Mouse (Mus musculus) lung, embryonic 14.5 days (tissue): Measurements from ENCODE around the gene Prkag2. TPM values are rescaled to one million over a fixed set of nuclear protein-coding genes. Genes with fewer than 3 reads are reported as not detected.

Experiments used
- ATAC-seq: fragments of 200-750 bp; cut with Nextera tagmentation; 2 replicates; pipeline ENCODE4 v1.8.0; 2017; ENCODE audit warnings: mild to moderate bottlenecking, moderate TSS enrichment, moderate library complexity; ENCODE audit not compliant: insufficient read depth
- DNase-seq: peaks from one replicate; pipeline ENCODE4 v3.0.0-alpha.2; 2015
- H3K27ac ChIP-seq: fragments of 300-500 bp; sonication (generic); 2 replicates; pipeline ENCODE4 v1.5.1; 2014; ENCODE audit warnings: low read depth, mild to moderate bottlenecking, moderate library complexity
- H3K27me3 ChIP-seq: fragments of 300-500 bp; sonication (generic); 2 replicates; pipeline ENCODE4 v1.6.1; 2014; ENCODE audit warnings: low read length, control low read depth; ENCODE audit not compliant: insufficient read depth
- H3K36me3 ChIP-seq: fragments of 300-500 bp; sonication (generic); 2 replicates; pipeline ENCODE4 v1.6.1; 2014; ENCODE audit warnings: control low read depth; ENCODE audit not compliant: insufficient read depth
- H3K4me1 ChIP-seq: fragments of 300-500 bp; sonication (generic); 2 replicates; pipeline ENCODE4 v1.6.1; 2014; ENCODE audit warnings: antibody characterized with exemption, control low read depth; ENCODE audit not compliant: insufficient read depth
- H3K4me2 ChIP-seq: fragments of 300-500 bp; sonication (generic); 2 replicates; pipeline ENCODE4 v1.6.1; 2014; ENCODE audit warnings: mild to moderate bottlenecking
- H3K4me3 ChIP-seq: fragments of 300-500 bp; sonication (generic); 2 replicates; pipeline ENCODE4 v1.5.1; 2014; ENCODE audit warnings: low read depth, low read length
- H3K9ac ChIP-seq: fragments of 300-500 bp; sonication (generic); 2 replicates; pipeline ENCODE4 v1.6.1; 2014
- H3K9me3 ChIP-seq: fragments of 300-500 bp; sonication (generic); 2 replicates; pipeline ENCODE4 v1.6.1; 2016; ENCODE audit warnings: low read depth, low read length, control low read depth
- CTCF ChIP-seq: IDR thresholded peaks from 2 replicates; pipeline ENCODE4 v1.5.1; 2016; ENCODE audit warnings: antibody characterized with exemption, low read depth
- WGBS: fragments of 180-500 bp; shearing (Covaris S2); extraction: QIAGEN DNeasy Blood & Tissue Kit; methylation state at CpG from one replicate; pipeline ENCODE4 v1.1.7; 2014; 5-methylcytosine and 5-hydroxymethylcytosine counted together
- polyA plus RNA-seq: library from polyadenylated mRNA; unstranded; fragments of >200 nt; fragmentation: Nextera tagmentation; extraction: Ambion mirVana; gene quantifications from 2 replicates; pipeline ENCODE4 v1.2.1, GENCODE M21; 2014

Gene Prkag2
- polyA plus RNA-seq, 1 experiment from 2014 or later = 25.6 TPM

- no peaks in the 10 kb centered on the region for H3K9me3 ChIP-seq
- no peak for DNase-seq
- 45% methylated on average over 1 of the region's 1 CpGs for WGBS
Observed at GRCm38 (mm10) chr5:24894814-24895213, 205.6 kb downstream of the Prkag2 start.

GRCm38 (mm10) chr5:24892461-24892860 is 208.0 kb downstream of the Prkag2 start:
- Histone ChIP-seq H3K9me3 (no peaks in the 10 kb centered on the region), H3K4me1 (no peaks in the 10 kb centered on the region), H3K4me3 (no peak overlapping the region), H3K4me2 (no peak overlapping the region), H3K36me3 (no peaks in the 10 kb centered on the region; the same call in 1 of the 2 replicates), H3K27ac (no peak overlapping the region), H3K27me3 (no peaks in the 10 kb centered on the region), H3K9ac (no peak overlapping the region)
- no peak for ATAC-seq
- 77% methylated on average over 11 of the region's 11 CpGs for WGBS
- no peak for TF ChIP-seq CTCF
- no peak for DNase-seq

More at GRCm38 (mm10) chr5:24894814-24895213, 205.6 kb downstream of the Prkag2 start:
- no peaks in the 10 kb centered on the region for H3K27me3 ChIP-seq
- no peaks in the 10 kb centered on the region for H3K4me1 ChIP-seq
- ATAC-seq = no peak
- no peak overlapping the region for H3K27ac ChIP-seq
- TF ChIP-seq CTCF = no peak
- H3K36me3 ChIP-seq = no peaks in the 10 kb centered on the region
- no peak overlapping the region for H3K9ac ChIP-seq
- no peak overlapping the region for H3K4me2 ChIP-seq
- no peak overlapping the region for H3K4me3 ChIP-seq

- DNase-seq (no peak), ATAC-seq (no peak)
- WGBS = 39% methylated on average over 9 of the region's 9 CpGs
- no peak overlapping the region for H3K4me3 ChIP-seq
- peaks cover 15% of the 10 kb centered on the region; the same call in 1 of the 2 replicates for H3K36me3 ChIP-seq
- no peak overlapping the region; the same call in 1 of the 2 replicates for H3K27ac ChIP-seq
- 0 out of 2 replicates have a peak overlapping the region, but pooled peaks have one; percentile 4 for H3K4me2 ChIP-seq
- H3K9me3 ChIP-seq = no peaks in the 10 kb centered on the region
- 0 out of 2 replicates have a peak overlapping the region, but pooled peaks have one; percentile 6 for H3K9ac ChIP-seq
- H3K4me1 ChIP-seq = no peaks in the 10 kb centered on the region
- TF ChIP-seq CTCF = no peak
- H3K27me3 ChIP-seq = no peaks in the 10 kb centered on the region
Observed at GRCm38 (mm10) chr5:24889860-24890259, 210.6 kb downstream of the Prkag2 start.

GRCm38 (mm10) chr5:24888874-24889591 is 211.4 kb downstream of the Prkag2 start:
- H3K4me2 ChIP-seq = no peak overlapping the region
- no peak overlapping the region for H3K27ac ChIP-seq
- no peak for DNase-seq
- no peak for TF ChIP-seq CTCF
- no peaks in the 10 kb centered on the region for H3K4me1 ChIP-seq
- WGBS = 62% methylated on average over 11 of the region's 11 CpGs
- ATAC-seq = no peak
- H3K9ac ChIP-seq = no peak overlapping the region
- no peaks in the 10 kb centered on the region for H3K27me3 ChIP-seq
- no peak overlapping the region for H3K4me3 ChIP-seq
- H3K9me3 ChIP-seq = no peaks in the 10 kb centered on the region
- peaks cover 17% of the 10 kb centered on the region; the same call in 1 of the 2 replicates for H3K36me3 ChIP-seq

- H3K27ac ChIP-seq = no peak overlapping the region
- no peak overlapping the region for H3K9ac ChIP-seq
- 89% methylated on average over 8 of the region's 8 CpGs for WGBS
- no peak for TF ChIP-seq CTCF
- H3K27me3 ChIP-seq = no peaks in the 10 kb centered on the region
- no peak overlapping the region for H3K4me2 ChIP-seq
- no peaks in the 10 kb centered on the region for H3K4me1 ChIP-seq
- ATAC-seq = no peak
- H3K4me3 ChIP-seq = no peak overlapping the region
- no peaks in the 10 kb centered on the region for H3K9me3 ChIP-seq
- no peak for DNase-seq
- H3K36me3 ChIP-seq = peaks cover 17% of the 10 kb centered on the region; the same call in 1 of the 2 replicates
Observed at GRCm38 (mm10) chr5:24887271-24887670, 213.2 kb downstream of the Prkag2 start.

- H3K4me2 ChIP-seq = no peak overlapping the region
- no peaks in the 10 kb centered on the region for H3K27me3 ChIP-seq
- DNase-seq (peak; percentile 78), ATAC-seq (peak; percentile 68; the same call in 1 of the 2 replicates)
- H3K9me3 ChIP-seq = no peaks in the 10 kb centered on the region
- H3K4me1 ChIP-seq = no peaks in the 10 kb centered on the region
- no peak overlapping the region for H3K9ac ChIP-seq
- H3K36me3 ChIP-seq = peaks cover 9% of the 10 kb centered on the region; the same call in 1 of the 2 replicates
- no peak for TF ChIP-seq CTCF
- H3K4me3 ChIP-seq = no peak overlapping the region
- 49% methylated on average over 4 of the region's 4 CpGs for WGBS
- no peak overlapping the region for H3K27ac ChIP-seq
Observed at GRCm38 (mm10) chr5:24878713-24879112, 221.7 kb downstream of the Prkag2 start.

GRCm38 (mm10) chr5:24877836-24878624 is 222.4 kb downstream of the Prkag2 start:
- H3K9ac ChIP-seq = no peak overlapping the region
- H3K9me3 ChIP-seq = no peaks in the 10 kb centered on the region
- H3K4me3 ChIP-seq = no peak overlapping the region
- 50% methylated on average over 11 of the region's 11 CpGs for WGBS
- TF ChIP-seq CTCF = no peak
- H3K4me1 ChIP-seq = no peaks in the 10 kb centered on the region
- ATAC-seq (peak; percentile 31; the same call in 1 of the 2 replicates), DNase-seq (peak; percentile 26)
- peaks cover 9% of the 10 kb centered on the region; the same call in 1 of the 2 replicates for H3K36me3 ChIP-seq
- no peaks in the 10 kb centered on the region for H3K27me3 ChIP-seq
- peak overlapping the region; percentile 34 for H3K27ac ChIP-seq
- H3K4me2 ChIP-seq = no peak overlapping the region
